Mouse (Mus musculus) cortical plate, adult 2 months (tissue): ENCODE results near the gene Pglyrp4.

ENCODE experiments used
- CTCF ChIP-seq: fragments of 200-500 bp; IDR thresholded peaks from 2 replicates; pipeline ENCODE4 v1.5.1; 2011; ENCODE audit warnings: mild to moderate bottlenecking, control low read depth, low read length; ENCODE audit not compliant: insufficient read depth; ENCODE audit errors: extremely low read depth
- POLR2A ChIP-seq: fragments of 200-500 bp; IDR thresholded peaks from 2 replicates; pipeline ENCODE4 v1.6.1; 2011; ENCODE audit warnings: mild to moderate bottlenecking, low read length, control low read depth; ENCODE audit not compliant: insufficient read depth; ENCODE audit errors: extremely low read depth

DNA sequence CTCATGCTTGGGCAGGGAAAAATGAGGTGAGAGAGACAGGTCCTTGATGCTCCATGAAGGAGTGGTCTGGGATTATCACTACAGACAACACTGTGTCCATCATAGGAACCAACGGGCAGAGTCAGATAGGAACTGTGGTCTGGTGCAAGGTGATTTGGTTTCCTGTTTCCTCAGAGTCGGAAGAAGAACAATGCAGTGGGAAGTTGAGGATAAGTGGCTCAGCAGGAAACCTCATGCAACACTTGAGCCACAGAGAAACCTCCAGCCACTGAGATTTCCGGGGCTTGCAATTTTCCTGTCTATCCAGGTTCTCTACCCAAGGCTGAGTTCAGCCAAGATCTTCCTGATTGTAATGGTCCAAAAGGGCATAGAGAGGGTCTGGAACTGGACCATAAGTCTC is 48.0 kb upstream of the Pglyrp4 start:
- no peak for TF ChIP-seq CTCF
- TF ChIP-seq POLR2A: no peak
